Mouse (Mus musculus) MEL (cell line): ENCODE data around the gene Lrrc4. TPM values are rescaled to one million over a fixed set of nuclear protein-coding genes. Genes with fewer than 3 reads are reported as not detected.

Experiments used
- DNase-seq: peaks from one replicate; pipeline ENCODE4 v3.0.0; 2011; ENCODE audit warnings: low read depth, low spot score
- H3K27ac ChIP-seq: 2 replicates; pipeline ENCODE4 v1.5.1; 2012; ENCODE audit warnings: low read depth, mild to moderate bottlenecking, control low read depth, low read length, moderate library complexity; ENCODE audit not compliant: control insufficient read depth
- H3K27me3 ChIP-seq, 2 experiments: fragments of 150-350 bp in 1 of 2; sonication (generic) in 1 of 2; 2 replicates each; pipeline ENCODE4 v1.6.1; 2012; ENCODE audit warnings: low read length in 2 of 2, mild to moderate bottlenecking in 2 of 2, improper control_type of control experiment in 1 of 2, moderate library complexity in 1 of 2; ENCODE audit not compliant: insufficient read depth in 2 of 2, control insufficient read depth in 1 of 2
- H3K36me3 ChIP-seq, 2 experiments: 2 replicates each; pipeline ENCODE4 v1.6.1; 2012 to 2014; ENCODE audit warnings: low read length in 2 of 2, improper control_type of control experiment in 1 of 2, inconsistent platforms in 1 of 2, mild to moderate bottlenecking in 1 of 2; ENCODE audit not compliant: insufficient read depth in 2 of 2, control insufficient read depth in 1 of 2
- H3K4me1 ChIP-seq, 2 experiments: fragments of 150-350 bp in 1 of 2; sonication (generic) in 1 of 2; 2 replicates each; pipeline ENCODE4 v1.6.1; 2012; ENCODE audit warnings: low read length in 2 of 2, improper control_type of control experiment in 1 of 2, mild to moderate bottlenecking in 1 of 2; ENCODE audit not compliant: insufficient read depth in 2 of 2, control insufficient read depth in 1 of 2
- H3K4me3 ChIP-seq, 2 experiments: fragments of 150-350 bp in 1 of 2; sonication (generic) in 1 of 2; 2 replicates each; pipeline ENCODE4 v1.5.1; 2012; ENCODE audit warnings: low read depth in 2 of 2, low read length in 2 of 2, mild to moderate bottlenecking in 2 of 2, moderate library complexity in 2 of 2, control low read depth in 1 of 2, improper control_type of control experiment in 1 of 2; ENCODE audit not compliant: control insufficient read depth in 1 of 2, insufficient read depth in 1 of 2
- H3K79me2 ChIP-seq: 2 replicates; pipeline ENCODE4 v1.6.1; 2012; ENCODE audit warnings: mild to moderate bottlenecking, low read length, moderate library complexity; ENCODE audit not compliant: control insufficient read depth, poor library complexity, insufficient read depth
- H3K9ac ChIP-seq: 2 replicates; pipeline ENCODE4 v1.6.1; 2012; ENCODE audit warnings: low read depth, mild to moderate bottlenecking, control low read depth, low read length, moderate library complexity; ENCODE audit not compliant: control insufficient read depth, poor library complexity, severe bottlenecking
- H3K9me3 ChIP-seq: fragments of 150-350 bp; sonication (generic); replicated peaks from 2 replicates; pipeline ENCODE4 v1.6.1; 2012; ENCODE audit warnings: mild to moderate bottlenecking, low read length, improper control_type of control experiment, moderate library complexity; ENCODE audit not compliant: insufficient read depth
- BHLHE40 ChIP-seq: IDR thresholded peaks from 2 replicates; pipeline ENCODE4 v1.6.1; 2012; ENCODE audit warnings: low read depth, mild to moderate bottlenecking, inconsistent platforms, low read length, improper control_type of control experiment, borderline replicate concordance
- CHD1 ChIP-seq: IDR thresholded peaks from 2 replicates; pipeline ENCODE4 v1.6.1; 2012; ENCODE audit warnings: low read depth, mild to moderate bottlenecking, inconsistent platforms, low read length, improper control_type of control experiment
- ELF1 ChIP-seq: IDR thresholded peaks from 2 replicates; pipeline ENCODE4 v1.6.1; 2014; ENCODE audit warnings: low read depth, mild to moderate bottlenecking, inconsistent platforms, low read length, improper control_type of control experiment, moderate library complexity
- ETS1 ChIP-seq: IDR thresholded peaks from 2 replicates; pipeline ENCODE4 v1.6.1; 2012; ENCODE audit warnings: low read depth, mild to moderate bottlenecking, inconsistent platforms, low read length, improper control_type of control experiment, moderate library complexity
- GABPA ChIP-seq: IDR thresholded peaks from 2 replicates; pipeline ENCODE4 v1.6.1; 2012; ENCODE audit warnings: low read depth, mild to moderate bottlenecking, inconsistent platforms, low read length, improper control_type of control experiment, moderate library complexity
- KAT2A ChIP-seq: conservative IDR thresholded peaks from 2 replicates; pipeline ENCODE4 v1.6.1; 2012; ENCODE audit warnings: low read depth, low read length, improper control_type of control experiment, inconsistent platforms
- MAX ChIP-seq: IDR thresholded peaks from 2 replicates; pipeline ENCODE4 v1.6.1; 2011; ENCODE audit warnings: low read length, improper control_type of control experiment
- MYB ChIP-seq: IDR thresholded peaks from 2 replicates; pipeline ENCODE4 v1.6.1; 2011; ENCODE audit warnings: mild to moderate bottlenecking, low read depth, low read length, improper control_type of control experiment
- MYC ChIP-seq: IDR thresholded peaks from 2 replicates; pipeline ENCODE4 v1.6.1; 2011; ENCODE audit warnings: low read depth, mild to moderate bottlenecking, low read length, improper control_type of control experiment, moderate library complexity
- NELFE ChIP-seq: IDR thresholded peaks from 2 replicates; pipeline ENCODE4 v1.6.1; 2011; ENCODE audit warnings: low read depth, low read length, improper control_type of control experiment
- POLR2A ChIP-seq, 2 experiments: IDR thresholded peaks; 2 replicates each; pipeline ENCODE4 v1.6.1; 2011 to 2012; ENCODE audit warnings: low read length in 2 of 2, mild to moderate bottlenecking in 2 of 2, control low read depth in 1 of 2, improper control_type of control experiment in 1 of 2, low read depth in 1 of 2, moderate library complexity in 1 of 2; ENCODE audit not compliant: control insufficient read depth in 1 of 2, insufficient read depth in 1 of 2, poor library complexity in 1 of 2
- POLR2AphosphoS5 ChIP-seq: IDR thresholded peaks from 2 replicates; pipeline ENCODE4 v1.6.1; 2012; ENCODE audit warnings: low read depth, borderline replicate concordance, mild to moderate bottlenecking, inconsistent platforms, low read length, moderate library complexity, mixed read lengths
- RAD21 ChIP-seq: IDR thresholded peaks from 2 replicates; pipeline ENCODE4 v1.6.1; 2011; ENCODE audit warnings: mild to moderate bottlenecking, low read depth, low read length, improper control_type of control experiment
- RCOR1 ChIP-seq: IDR thresholded peaks from 2 replicates; pipeline ENCODE4 v1.6.1; 2012; ENCODE audit warnings: low read depth, mild to moderate bottlenecking, inconsistent platforms, low read length, improper control_type of control experiment
- SMC3 ChIP-seq: IDR thresholded peaks from 2 replicates; pipeline ENCODE4 v1.6.1; 2011; ENCODE audit warnings: low read depth, low read length, improper control_type of control experiment
- TAL1 ChIP-seq: IDR thresholded peaks from 2 replicates; pipeline ENCODE4 v1.6.1; 2012; ENCODE audit warnings: mild to moderate bottlenecking, inconsistent platforms, low read length, moderate library complexity, mixed read lengths
- USF2 ChIP-seq, 2 experiments: IDR thresholded peaks; 2 replicates each; pipeline ENCODE4 v1.6.1; 2011 to 2012; ENCODE audit warnings: improper control_type of control experiment in 2 of 2, low read length in 2 of 2, borderline replicate concordance in 1 of 2, inconsistent platforms in 1 of 2, low read depth in 1 of 2, mild to moderate bottlenecking in 1 of 2; ENCODE audit not compliant: insufficient read depth in 1 of 2
- ZC3H11A ChIP-seq: IDR thresholded peaks from 2 replicates; pipeline ENCODE4 v1.6.1; 2012; ENCODE audit warnings: low read depth, mild to moderate bottlenecking, inconsistent platforms, low read length, improper control_type of control experiment
- ZKSCAN1 ChIP-seq: IDR thresholded peaks from 2 replicates; pipeline ENCODE4 v1.6.1; 2012; ENCODE audit warnings: low read depth, mild to moderate bottlenecking, inconsistent platforms, low read length, improper control_type of control experiment, moderate library complexity
- polyA plus RNA-seq, 2 experiments: library from polyadenylated mRNA; stranded (reverse) in 1 of 2; unstranded in 1 of 2; fragments of >175 nt in 1 of 2; fragments of >200 nt in 1 of 2; gene quantifications; 2 replicates each; pipeline versions ENCODE4 v1.2.1 to v1.2.4; 2012; ENCODE audit warnings: low replicate concordance in 2 of 2, low read depth in 1 of 2; ENCODE audit not compliant: insufficient read length in 2 of 2, insufficient read depth in 1 of 2, missing spikeins in 1 of 2
- total RNA-seq: library from RNA; depleted of rRNA; stranded (reverse); fragments of 300-350 nt; gene quantifications from 2 replicates; pipeline ENCODE4 v1.2.3, GENCODE M21; 2012

Lrrc4 gene
- total and polyA plus RNA-seq, 3 experiments = 0.07 to 0.12 TPM; not detected in 1

GRCm38 (mm10) chr6:28747025-28747424, 84.5 kb downstream of the Lrrc4 start:
- Histone ChIP-seq H3K36me3 (peaks cover 0 to 23% of the 10 kb centered on the region in 2 experiments; a peak in 2 of 4 replicates), H3K4me1 (no peaks in the 10 kb centered on the region), H3K27me3 (no peaks in the 10 kb centered on the region), H3K27ac (no peak overlapping the region), H3K79me2 (0 out of 2 replicates have a peak, but pooled peaks cover under 1% of the 10 kb centered on the region), H3K9me3 (no peaks in the 10 kb centered on the region), H3K9ac (no peak overlapping the region), H3K4me3 (no peak overlapping the region)
- no peak for DNase-seq
- TF ChIP-seq ELF1 (no peak), KAT2A (no peak), ZC3H11A (no peak), CHD1 (no peak), POLR2A (IDR thresholded peaks at IDR 0.05; ENCODE audit: control insufficient read depth in 1 of 2, insufficient read depth in 1 of 2, low read depth in 1 of 2, low read length in 2 of 2, poor library complexity in 1 of 2) (no peak)

DNA sequence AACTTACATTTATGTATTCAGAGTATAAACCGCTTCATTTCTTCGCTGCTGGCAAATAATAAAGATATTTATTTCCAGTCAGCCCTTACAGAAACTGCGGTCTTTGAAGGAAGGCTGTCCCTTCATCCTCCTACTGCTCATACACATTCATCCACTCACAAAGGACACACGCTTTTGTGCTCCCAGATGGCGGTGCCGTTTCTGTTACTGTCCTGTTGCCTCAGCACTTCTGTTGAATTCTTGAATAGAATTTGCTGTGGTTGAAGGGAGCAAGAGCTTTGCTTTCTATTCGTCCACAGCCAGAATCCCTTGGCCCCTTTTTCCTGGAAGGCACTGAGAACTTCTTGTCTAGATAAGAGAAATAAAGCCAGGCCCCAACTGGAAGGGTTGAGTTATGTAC, 85.7 kb downstream of the Lrrc4 start:
- H3K79me2 ChIP-seq = no peaks in the 10 kb centered on the region
- no peak for TF ChIP-seq POLR2AphosphoS5
- TF ChIP-seq RAD21 = no peak
- no peak for TF ChIP-seq RCOR1
- TF ChIP-seq USF2 (IDR thresholded peaks at IDR 0.05; ENCODE audit: borderline replicate concordance in 1 of 2, insufficient read depth in 1 of 2, low read depth in 1 of 2, low read length in 2 of 2) = no peak
- no peak for TF ChIP-seq TAL1
- TF ChIP-seq MYB = no peak
- no peak for TF ChIP-seq ETS1
- no peak for TF ChIP-seq MAX
- TF ChIP-seq GABPA = no peak
- TF ChIP-seq POLR2A (IDR thresholded peaks at IDR 0.05; ENCODE audit: control insufficient read depth in 1 of 2, insufficient read depth in 1 of 2, low read depth in 1 of 2, low read length in 2 of 2, poor library complexity in 1 of 2) = no peak
- no peak for TF ChIP-seq BHLHE40
- TF ChIP-seq NELFE = no peak
- no peak for TF ChIP-seq MYC
- no peak for TF ChIP-seq KAT2A
- TF ChIP-seq SMC3 = no peak
- no peak for TF ChIP-seq ZC3H11A
- no peak for TF ChIP-seq ZKSCAN1
- H3K9ac ChIP-seq = no peak overlapping the region
- H3K4me3 ChIP-seq = no peak overlapping the region
- H3K27ac ChIP-seq = no peak overlapping the region
- H3K9me3 ChIP-seq = no peaks in the 10 kb centered on the region
- no peaks in the 10 kb centered on the region for H3K27me3 ChIP-seq
- no peak for DNase-seq
- peaks cover 0 to 22% of the 10 kb centered on the region in 2 experiments; a peak in 2 of 4 replicates for H3K36me3 ChIP-seq
- H3K4me1 ChIP-seq = no peaks in the 10 kb centered on the region
